Mouse (Mus musculus) megakaryocyte-erythroid progenitor cell, adult 5-6 weeks (primary cell): Measurements from ENCODE around the gene Serpinc1. TPM values are rescaled to one million over a fixed set of nuclear protein-coding genes. Genes with fewer than 3 reads are reported as not detected.

ENCODE experiments used
- ATAC-seq: replicated peaks from 2 replicates; pipeline ENCODE4 v1.8.0; 2016; ENCODE audit warnings: mild to moderate bottlenecking, inconsistent platforms; ENCODE audit not compliant: severe bottlenecking, poor library complexity, low FRiP score, low TSS enrichment
- total RNA-seq, 2 experiments: library from RNA; stranded (forward) in 1 of 2; stranded (reverse) in 1 of 2; fragments of 200-1000, 215-1000 nt in 1 of 2; fragments of >200 nt in 1 of 2; fragmentation: Nextera tagmentation in 1 of 2; gene quantifications; 2 replicates each; pipeline ENCODE4 v1.2.3; 2014 to 2017

Serpinc1 gene
- total RNA-seq, 2 experiments from 2014 or later, result 0.35 TPM; not detected in 1

DNA sequence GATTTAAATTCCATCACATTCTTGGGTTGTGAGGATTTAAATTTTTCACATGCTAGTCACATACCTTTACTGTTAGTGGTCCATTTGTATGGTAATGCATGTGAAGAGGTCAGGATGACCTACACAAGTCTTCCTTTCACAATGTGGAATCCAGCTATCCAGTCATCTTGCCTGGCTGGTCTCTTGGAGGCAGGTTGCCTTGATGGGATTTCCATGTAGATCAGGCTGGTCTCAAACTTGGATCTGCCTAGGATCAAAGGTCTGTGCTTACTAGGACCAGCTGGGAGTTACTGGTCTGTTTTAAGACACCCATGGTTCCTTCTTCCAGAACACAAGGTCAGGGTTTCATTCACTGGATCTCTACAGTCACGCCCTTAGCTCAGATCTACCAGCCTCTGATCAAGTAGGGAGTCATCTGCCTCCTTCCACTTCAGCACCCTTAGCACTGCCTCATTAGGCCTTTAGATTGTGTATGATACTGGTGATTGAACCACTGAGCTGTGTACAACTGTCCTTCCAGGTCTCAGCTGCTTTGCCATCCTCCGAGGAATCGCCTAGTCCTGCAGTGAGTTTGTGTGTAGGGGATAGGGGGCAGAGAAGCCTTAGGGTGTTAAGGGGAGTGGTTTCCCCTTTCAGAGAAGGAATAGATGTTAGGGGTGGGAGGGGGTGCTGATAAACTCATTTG lies 61.5 kb downstream of the Serpinc1 start:
- ATAC-seq, result peak; percentile 43

DNA sequence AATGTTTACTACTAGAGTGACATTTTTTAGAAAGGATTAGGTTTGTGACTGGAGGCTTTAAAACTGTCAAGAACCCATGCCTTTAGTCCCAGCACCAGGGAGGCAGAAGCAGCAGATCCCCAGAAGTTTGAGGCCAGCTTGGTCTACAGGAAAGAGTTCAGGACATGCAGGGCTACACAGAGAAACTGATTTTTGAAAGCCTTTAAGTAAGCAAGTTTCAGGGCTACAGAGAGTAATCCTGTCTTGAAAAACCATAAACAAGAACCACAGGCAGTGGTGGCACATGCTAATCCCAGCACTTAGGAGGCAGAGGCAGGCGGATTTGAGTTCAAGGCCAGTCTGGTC lies 62.0 kb downstream of the Serpinc1 start:
- no peak; the same call in 1 of the 2 replicates for ATAC-seq

DNA sequence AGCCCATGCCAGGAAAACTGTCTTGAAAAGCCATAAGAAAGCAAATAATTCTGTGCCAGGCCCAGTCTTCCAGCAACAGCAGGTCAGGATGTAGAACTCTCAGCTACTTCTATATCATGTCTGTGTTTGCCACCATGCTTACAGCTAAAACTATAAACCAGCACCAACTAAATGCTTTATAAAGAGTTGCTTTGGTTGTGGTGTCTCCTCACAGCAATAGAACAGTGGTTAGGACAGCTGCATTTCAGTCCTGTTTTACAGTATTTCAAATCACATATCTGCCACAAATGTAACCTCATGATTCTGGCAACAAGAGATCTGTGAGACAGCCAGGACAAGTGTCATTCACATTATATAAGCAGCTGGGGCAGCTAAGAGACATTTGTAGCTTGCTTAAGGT lies 62.5 kb downstream of the Serpinc1 start:
- ATAC-seq, result no peak; the same call in 1 of the 2 replicates

DNA sequence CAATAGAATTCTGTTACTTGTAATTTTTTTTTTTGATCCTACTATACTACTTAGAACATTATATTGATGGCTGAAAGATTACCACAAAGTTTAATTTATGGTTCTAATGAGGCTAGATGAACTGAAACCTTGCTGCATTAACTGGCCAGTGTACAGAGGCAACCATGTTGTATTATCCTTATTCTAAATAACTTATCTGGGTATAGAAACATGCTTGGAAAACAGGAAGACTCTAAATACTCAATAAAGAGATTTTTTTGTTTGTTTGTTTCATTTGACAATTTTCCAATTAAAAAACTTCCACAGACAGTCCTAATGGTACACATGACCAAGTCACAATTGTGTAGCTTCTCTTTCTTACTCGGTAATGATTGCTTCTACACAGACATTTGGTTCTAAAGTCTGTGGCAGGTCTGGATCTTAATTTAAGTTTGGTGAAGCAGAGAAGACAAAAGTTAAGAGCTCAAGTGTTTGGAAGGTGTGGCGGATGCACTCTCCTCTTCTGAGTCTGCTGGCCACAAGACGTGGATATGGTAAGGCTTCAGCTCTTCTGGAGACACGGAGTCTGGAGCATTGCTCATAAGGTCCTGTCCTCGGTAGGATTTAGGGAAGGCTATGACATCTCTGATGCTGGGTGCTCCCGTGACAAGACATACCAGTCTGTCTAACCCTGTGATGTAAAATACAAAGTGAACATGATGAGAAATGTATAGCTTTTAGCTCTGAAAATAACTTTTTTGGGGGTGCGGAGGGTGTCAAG lies 63.1 kb downstream of the Serpinc1 start:
- ATAC-seq, result no peak

DNA sequence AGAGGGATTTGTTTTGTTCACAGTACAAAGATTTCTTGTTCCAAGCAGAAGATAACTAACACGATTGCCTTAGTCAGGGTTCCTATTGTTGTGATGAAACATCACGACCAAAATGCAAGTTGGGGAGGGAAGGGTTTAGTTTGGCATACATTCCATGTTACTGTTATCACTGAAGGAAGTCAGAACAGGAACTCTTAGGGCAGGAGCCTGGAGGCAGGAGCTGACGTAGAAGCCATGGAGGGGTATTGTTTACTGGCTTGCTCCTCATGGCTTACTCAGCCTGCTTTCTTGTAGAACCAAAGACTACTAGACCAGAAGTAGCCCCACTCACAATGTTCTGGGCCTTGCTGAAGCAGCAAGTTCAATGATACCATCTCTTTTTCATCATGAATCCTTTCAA lies 68.6 kb downstream of the Serpinc1 start:
- no peak for ATAC-seq

Other genes starting within 250 kb of the Serpinc1 start
- 124 and 164 TPM in 2 replicates for gene Rabgap1l, start 185.4 kb upstream of the Serpinc1 start, total RNA-seq (2014; fragmentation: Nextera tagmentation)
- gene Rabgap1l, start 185.4 kb upstream of the Serpinc1 start, total RNA-seq (2017), result 256 and 334 TPM in 2 replicates
- 31.5 and 34.3 TPM in 2 replicates for gene Rc3h1, start 72.2 kb upstream of the Serpinc1 start, total RNA-seq (2014; fragmentation: Nextera tagmentation)
- gene Rc3h1, start 72.2 kb upstream of the Serpinc1 start, total RNA-seq (2017), result 18.6 and 28.3 TPM in 2 replicates
- gene Zbtb37, start 56.3 kb downstream of the Serpinc1 start, total RNA-seq (2014; fragmentation: Nextera tagmentation), result 5.4 and 11.5 TPM in 2 replicates
- 7.5 and 8.3 TPM in 2 replicates for gene Zbtb37, start 56.3 kb downstream of the Serpinc1 start, total RNA-seq (2017)
- 35.8 and 58.5 TPM in 2 replicates for gene Dars2, start 92.1 kb downstream of the Serpinc1 start, total RNA-seq (2014; fragmentation: Nextera tagmentation)
- 36.9 and 52.1 TPM in 2 replicates for gene Dars2, start 92.1 kb downstream of the Serpinc1 start, total RNA-seq (2017)
- gene Cenpl, start 92.1 kb downstream of the Serpinc1 start, total RNA-seq (2014; fragmentation: Nextera tagmentation), result 25.2 and 28.3 TPM in 2 replicates
- 5.9 and 10.2 TPM in 2 replicates for gene Cenpl, start 92.1 kb downstream of the Serpinc1 start, total RNA-seq (2017)
- 28.8 and 31.6 TPM in 2 replicates for gene Klhl20, start 152.9 kb downstream of the Serpinc1 start, total RNA-seq (2014; fragmentation: Nextera tagmentation)
- gene Klhl20, start 152.9 kb downstream of the Serpinc1 start, total RNA-seq (2017), result 12.5 and 21.5 TPM in 2 replicates
- not detected in 2 replicates for gene Ankrd45, start 164.1 kb downstream of the Serpinc1 start, total RNA-seq (2014; fragmentation: Nextera tagmentation)
- gene Ankrd45, start 164.1 kb downstream of the Serpinc1 start, total RNA-seq (2017), result not detected in 2 replicates
- gene Tex50, start 180.7 kb downstream of the Serpinc1 start, total RNA-seq (2014; fragmentation: Nextera tagmentation), result not detected in 2 replicates
- gene Tex50, start 180.7 kb downstream of the Serpinc1 start, total RNA-seq (2017), result not detected in 2 replicates